Mouse (Mus musculus) spleen, postnatal 14 days (tissue): ENCODE results near the gene Mak.

Experiments
- DNase-seq, 2 experiments: peaks; one replicate each; pipeline ENCODE4 v3.0.0; 2021 to 2022; ENCODE audit warnings: low spot score in 2 of 2

The Mak gene

DNA sequence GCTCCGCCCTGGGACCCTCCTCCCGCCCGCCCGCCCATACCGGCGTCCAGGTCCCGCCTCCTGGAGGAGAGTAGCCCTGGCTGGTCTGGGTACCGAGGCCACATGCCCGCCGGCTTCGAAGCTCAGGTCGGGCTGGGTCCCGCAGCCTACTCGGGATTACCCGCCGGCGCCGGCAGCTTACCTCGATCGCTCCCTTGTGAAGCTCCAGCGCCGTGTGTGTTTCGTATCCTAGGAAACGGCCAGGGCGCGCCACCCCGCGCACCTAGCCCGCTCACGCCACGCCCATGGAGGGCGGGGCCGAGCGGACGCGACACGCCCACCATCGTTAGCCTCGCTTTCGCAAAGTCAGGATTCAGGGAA is at the start of gene Mak:
Gene Mak, minus strand, starts transcription at position 286 of the 360 bp plus-strand sequence.
- peak; percentile 18 to 31 for DNase-seq

DNA sequence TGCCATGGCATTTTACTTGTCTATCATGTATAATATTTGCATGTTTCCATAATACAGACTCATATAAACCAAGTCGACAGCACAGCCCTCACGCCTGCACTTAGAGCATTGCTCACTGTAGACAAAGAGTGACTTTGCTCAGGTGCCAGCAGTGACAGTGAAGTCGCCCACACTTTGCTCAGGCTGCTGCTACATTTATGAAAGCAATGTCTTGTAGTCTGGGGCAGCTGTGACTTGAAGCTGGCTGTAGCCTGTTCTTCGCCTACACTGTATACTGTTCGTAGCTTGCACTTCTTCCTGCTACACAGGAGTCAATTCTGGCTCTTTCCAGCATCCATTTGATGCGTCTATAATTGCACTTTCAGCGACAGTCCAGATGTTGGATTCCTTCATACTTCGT is 49.6 kb upstream of the Mak start:
- no peak for DNase-seq

DNA sequence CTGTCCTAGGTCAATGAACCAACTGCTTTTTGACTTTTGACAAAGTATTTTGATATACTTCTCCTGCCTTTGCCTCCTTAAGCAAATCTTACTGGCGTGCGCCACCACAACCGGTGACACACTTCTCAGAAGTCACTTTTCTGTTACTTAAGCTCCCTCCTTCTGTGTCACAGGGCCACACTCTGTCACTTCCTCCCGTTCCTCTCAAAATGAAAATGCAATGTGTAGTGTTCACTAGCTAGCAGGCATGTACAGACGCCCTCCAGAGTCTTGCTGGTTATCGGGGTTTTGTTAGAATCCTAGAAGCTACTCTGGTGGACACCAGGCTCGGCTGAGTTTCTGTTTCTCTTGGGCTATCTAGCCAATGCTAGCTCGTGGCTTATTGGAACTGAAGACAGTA is 48.8 kb upstream of the Mak start:
- no peak for DNase-seq

DNA sequence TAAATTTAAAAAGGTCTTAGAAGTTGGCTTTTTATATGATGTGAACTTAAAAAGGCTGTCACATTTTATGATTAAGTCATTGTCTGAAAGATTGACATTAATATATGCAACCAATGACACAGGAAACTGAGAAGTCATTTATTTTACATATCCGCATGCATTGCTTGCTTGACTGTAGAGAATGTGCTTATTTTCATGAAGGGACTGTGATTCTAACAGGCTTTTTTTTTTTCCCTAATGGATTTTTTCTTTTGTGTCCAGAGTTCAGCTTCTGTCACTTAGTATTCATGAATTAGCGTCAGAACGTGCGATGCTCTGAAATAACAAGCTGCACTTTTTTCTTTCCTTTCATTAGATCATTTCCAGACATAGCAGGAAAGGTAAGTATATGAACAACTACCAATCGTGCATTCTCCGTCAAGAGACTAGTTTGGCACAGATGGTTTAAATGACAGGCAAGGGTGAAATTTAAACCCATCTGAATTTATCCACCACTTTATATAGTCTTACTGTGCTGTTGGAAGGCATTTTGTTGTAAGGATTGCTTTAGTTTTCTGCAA is 44.2 kb upstream of the Mak start:
- no peak for DNase-seq

DNA sequence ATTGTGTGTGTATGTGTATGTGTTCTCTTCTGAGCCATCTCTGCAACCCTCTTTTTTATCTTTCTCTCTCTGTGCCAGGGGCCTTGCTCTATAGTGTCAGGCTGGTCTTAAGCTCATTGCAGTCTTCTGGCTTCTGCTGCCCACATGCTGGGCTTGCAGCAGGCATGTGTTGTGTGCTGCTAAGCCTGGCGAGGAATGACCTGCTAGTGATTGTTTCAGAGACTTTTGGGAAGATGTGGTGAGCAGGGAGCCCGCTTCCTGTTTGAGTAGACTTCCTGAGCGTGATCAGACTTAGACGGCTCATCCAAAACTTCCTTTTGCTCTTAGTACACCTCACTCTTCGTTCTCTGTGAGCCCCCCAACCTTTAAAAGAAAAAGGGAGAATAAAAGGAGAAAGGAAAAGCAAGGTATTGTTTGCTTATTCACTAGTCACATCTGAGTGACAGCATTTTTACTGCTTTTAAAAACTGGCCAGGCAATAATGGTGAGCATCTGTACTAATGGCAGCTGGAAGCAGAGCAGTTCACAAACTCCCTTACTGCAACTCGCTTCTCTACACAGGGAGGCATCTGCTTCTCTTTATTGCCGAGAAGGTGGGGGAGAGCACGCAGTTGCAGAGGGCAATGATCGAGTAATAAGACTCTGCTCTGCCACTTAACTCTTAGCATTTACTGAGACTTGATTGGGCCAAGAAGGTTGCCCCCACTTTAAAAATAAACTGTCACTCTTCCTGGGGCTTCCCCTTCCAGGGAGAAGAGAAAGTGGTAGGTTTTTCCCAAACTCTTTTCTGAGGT is 39.8 kb upstream of the Mak start:
- DNase-seq, result no peak

DNA sequence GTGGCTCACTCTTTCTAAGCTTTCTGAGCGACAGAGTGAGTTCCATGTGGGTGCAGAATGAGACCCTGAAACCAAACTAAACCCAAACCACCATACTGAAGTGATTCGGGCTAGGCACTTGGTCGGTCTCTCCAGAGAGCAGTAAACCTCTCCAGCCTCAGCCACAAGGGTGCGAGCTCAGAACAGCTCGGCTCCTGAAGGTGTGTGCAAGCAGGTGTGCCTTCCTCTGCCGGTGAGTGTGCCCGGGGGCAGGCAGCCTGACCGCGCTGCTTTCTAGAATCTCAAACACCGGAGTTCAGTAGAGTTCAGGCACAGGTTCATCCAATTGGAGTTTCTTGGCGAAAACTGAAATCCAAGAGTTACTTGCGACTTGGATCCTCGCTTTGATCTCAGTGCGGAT is 34.4 kb upstream of the Mak start, which contains the start of gene Sycp2l:
Gene Sycp2l, plus strand, starts transcription at position 368 of the 400 bp plus-strand sequence.
- DNase-seq, result no peak

DNA sequence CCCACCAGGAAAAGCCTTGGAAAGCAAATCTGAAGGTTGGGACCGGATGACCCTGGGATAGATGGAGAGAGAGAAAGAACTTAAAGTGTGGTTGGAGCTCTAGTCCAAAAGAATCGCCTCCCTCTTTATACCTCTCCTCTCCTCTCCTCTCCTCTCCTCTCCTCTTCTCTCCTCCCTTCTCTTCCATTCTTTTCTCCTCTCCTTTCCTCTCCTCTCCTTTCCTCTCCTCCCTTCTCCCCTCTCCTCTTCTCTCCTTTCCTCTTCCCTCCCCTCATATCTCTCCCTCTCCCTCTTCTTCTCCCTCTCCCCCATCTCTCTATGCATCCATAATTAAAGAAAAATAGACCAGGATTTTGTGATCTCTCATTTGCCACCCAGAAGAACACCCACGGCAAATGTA is 31.4 kb upstream of the Mak start, which contains the start of gene Gcm2:
Gene Gcm2, minus strand, starts transcription at position 101 of the 400 bp plus-strand sequence.
- no peak for DNase-seq

DNA sequence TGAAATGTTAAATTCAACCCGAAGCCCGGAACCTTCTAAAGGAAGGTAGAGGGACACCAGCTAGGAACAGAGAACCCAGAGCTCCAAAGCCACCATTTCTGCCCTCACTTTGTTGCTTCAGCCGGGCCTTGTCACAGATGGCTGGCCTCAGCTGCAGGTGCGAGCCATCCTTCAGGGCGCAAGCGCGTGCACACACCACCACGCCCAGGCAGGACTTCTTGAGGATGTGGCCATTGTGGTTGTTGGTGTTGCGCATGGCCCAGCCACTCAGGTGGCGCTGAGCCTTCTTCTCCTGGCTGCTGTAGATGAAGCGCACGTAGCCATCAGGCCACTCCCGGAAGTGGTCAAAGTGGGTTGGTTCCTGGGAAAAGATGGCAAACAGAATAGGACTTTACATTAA is 26.0 kb upstream of the Mak start:
- DNase-seq, result no peak

DNA sequence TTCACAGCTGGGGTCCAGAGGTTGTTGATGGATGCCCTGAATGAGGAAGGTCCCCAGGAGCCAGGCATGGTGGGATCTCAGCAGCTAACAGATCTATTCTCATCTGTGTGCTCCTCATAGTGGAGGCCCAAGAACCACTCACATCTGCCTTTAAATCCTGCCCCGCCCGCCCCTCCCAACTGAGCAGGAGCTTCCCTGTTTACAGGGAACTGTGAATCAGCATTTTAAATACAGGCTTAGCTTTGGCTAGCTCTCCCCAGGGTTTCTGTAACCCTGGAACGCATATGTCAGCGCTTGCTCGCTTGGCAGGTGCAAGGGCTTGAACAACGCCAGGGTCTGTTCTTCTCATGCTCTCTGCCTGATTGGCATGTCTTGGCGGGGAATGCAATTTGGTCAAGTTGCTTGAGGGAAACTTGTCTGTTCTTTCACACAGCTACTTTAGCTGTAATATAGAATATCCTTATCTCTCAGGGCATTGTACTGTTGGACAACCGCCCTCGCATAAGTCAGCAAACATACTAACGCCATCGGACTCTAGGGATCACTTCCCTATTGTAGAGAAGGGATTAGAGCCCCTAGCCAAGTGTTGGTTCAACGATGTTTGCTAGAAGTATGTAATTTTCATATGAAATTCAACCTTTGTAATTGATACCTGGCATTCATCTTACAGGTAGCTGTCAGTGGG is 24.5 kb upstream of the Mak start:
- no peak for DNase-seq

DNA sequence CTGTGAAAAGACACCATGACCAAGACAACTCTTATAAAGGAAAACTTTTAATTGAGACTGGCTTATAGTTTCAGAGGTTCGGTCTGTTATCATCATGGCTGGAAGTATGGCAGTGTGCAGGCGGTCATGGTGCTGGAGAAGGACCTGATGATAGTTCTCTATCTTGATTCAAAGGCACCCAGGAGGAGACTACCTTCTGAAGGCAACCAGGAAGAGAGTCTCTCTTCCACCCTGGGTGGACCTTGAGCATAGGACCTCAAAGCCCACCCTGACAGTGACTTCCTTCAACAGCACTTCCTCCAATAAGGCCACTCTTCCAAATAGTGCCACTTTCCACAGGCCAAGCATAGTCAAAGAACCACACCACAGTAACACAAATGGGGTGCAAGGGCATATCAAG is 20.5 kb upstream of the Mak start:
- DNase-seq, result no peak

DNA sequence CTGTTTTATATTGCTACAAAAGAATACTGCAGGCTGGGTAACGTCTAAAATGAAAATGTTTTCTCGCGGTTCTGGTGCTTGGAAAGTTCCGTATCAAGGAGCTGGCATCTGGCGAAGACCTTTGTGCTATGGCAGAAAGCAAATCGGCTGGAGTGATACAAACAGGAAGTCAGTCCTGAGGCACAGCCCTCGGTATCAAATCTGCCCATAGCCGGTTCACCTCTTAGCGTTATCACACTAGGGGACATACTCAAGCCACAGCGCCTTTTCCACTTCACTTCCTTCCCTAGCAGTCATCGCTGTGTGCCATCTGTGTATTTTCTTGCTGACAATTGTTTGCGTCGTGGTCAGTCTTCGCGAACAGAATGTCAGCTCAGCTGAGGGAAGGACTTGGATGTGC is 18.8 kb upstream of the Mak start:
- DNase-seq, result no peak

DNA sequence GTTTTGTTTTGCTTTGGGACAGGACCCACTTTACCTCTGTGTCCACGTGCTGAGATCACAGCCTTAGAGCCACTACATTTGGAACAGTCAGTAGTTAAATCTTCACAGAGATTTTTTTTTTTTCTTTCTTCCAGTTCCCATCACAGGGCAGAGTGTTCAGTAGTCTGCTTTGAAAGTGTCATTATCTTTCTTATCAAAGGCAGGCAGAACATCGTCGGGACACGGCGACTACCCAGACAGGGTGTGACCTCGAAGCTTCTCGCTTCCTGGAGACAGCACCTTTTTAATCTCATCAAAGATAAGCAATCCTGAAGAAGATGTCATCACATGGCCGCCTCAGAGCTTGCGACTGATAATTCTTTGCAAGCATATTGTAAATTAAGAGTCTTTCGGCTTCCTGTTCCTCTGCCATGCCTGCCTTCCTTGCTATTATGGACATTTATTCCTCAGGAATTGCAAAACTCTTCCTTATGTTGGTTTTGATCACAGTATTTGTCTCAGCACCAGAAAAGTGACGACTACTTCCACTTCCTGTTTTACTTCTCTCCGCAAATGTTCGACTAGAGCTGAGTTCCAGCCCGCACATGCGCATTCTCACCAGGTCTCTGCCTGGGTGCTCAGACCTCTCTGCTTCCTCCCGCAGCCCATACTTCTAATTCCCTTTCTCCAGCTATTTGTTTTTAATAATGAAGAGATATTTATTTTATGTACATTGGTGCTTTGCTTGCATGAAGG is 18.0 kb upstream of the Mak start:
- DNase-seq, result peak; percentile 32 to 36

DNA sequence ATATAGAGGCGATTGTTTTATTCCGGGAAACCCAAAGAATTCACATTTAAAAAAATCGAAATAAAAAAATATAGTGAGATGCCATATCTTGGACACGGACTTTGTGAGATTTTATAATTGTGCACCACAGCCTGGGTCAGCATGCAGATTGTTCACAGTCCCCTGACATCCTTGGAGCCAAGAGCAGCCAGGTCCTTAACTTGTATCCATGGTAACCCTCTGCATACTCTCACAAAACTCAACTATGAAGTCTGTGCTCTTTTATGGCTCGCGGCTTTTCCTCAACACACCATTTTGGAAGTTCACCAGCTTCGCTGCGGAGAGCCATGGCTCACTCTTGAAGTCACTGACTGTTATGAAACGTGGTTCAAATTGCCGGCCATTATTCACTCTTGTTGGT is 14.7 kb upstream of the Mak start:
- no peak for DNase-seq

DNA sequence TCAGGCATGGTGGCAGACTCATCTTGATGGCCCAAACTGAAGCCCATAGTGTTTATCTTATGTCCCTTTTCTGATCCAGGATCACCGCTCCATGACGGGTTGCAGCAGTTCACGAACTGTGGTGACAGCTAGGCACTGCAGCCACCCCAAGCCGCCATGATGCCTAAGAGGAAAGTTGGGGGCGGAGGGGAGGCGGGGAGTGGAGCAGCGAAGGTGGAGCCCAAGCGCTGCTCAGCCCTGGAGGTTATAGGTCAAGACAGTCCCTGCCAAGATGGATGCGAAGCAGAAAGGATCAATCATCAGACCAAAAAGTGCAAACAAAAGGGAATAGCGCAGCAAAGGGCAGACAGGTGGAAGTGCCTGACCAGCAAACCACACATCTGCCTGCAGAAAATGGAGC is 11.8 kb upstream of the Mak start:
- no peak for DNase-seq

DNA sequence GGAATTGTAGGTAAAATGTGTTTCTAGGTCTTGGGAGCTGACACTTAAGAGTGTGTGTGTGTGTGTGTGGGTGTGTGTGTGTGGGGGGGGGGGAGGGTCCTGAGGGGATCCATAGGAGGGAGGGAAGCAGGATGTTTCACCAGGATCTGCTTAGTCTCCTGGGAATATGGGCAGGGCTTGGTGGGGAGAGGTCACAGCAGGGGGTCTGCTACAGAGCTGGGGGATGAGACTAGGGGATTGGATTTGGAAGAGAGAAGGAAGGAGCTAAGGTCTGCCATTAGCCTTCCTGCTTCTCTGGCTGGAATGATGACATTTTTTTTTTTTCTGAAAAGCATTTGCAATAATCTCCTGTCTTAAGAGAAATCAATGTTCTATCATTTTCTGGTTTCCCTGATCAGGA is 9.2 kb upstream of the Mak start:
- DNase-seq, result no peak

DNA sequence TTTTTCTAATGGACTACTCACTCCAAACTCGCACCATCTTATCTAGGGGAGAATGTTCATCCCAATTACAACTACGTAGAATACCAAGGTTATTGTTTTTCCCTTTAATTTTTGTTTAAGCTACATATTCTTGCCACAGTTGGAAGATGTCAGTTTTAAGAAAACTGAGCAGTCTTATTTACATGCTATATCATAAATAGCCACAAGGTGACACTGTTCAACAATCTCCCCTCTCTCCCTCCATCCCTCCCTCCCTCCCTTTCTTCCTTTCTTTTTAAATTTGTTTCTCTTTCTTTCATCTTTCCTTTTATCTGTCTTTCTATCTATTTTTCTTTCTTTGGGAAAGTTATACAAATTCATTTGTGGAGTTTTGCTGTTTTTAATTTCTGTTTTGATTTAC is 5.6 kb upstream of the Mak start:
- DNase-seq, result no peak

DNA sequence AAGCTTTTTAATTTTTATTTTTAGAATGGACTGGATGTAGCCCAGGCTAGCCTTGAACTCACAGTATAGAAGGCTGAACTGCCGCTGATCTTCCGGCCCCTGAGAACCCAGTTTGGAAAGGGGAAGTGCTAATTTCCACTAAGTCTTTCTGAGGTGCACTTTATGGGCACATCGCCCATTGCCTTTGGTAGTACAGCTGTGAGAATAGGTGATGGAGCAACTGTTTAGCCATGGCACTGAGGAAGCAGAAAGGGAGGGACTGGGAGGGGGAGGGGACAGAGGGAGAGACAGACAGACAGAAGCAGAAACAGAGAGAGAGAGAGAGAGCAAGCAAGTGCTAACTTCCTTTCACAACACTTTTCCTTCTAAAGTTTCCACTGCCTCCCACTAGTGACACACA is 5.0 kb upstream of the Mak start:
- no peak for DNase-seq

DNA sequence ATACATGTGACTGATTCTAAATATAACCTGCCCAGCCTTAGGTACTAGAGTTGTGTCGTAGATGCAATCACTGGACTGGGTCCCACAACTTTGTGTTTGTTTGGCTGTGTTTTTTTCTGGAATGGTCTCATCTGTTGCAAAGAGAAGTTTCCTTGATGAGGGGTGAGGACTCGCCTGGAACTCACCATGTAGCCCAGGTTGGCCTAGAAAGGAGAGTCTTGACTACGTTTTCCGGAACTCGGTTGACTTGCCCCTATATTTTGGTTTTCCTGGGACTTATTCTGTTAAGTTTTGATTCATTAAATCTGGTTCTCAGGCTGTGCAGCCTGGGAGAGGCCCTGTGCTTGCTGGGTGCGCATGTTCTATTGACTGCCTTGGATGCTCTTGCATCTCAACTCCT is 1.2 kb upstream of the Mak start:
- no peak for DNase-seq

DNA sequence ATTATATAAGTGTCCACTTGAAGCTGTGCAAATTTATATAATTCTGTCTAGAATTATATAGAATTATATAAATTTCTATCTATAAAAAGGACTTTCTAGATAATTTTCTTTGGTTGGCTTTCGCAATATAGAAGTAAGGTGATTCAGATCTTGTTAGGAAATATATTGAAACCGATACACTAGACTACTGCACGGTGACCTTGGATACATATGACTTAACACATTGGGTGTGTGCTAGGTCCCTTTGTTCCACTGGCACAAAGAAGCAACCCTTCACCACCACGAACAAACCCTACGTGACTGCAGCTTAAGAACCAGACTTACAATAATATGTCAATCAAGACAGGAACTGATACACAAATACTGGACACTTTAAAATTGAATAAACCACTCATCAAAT is 353 bp upstream of the Mak start:
- no peak for DNase-seq

DNA sequence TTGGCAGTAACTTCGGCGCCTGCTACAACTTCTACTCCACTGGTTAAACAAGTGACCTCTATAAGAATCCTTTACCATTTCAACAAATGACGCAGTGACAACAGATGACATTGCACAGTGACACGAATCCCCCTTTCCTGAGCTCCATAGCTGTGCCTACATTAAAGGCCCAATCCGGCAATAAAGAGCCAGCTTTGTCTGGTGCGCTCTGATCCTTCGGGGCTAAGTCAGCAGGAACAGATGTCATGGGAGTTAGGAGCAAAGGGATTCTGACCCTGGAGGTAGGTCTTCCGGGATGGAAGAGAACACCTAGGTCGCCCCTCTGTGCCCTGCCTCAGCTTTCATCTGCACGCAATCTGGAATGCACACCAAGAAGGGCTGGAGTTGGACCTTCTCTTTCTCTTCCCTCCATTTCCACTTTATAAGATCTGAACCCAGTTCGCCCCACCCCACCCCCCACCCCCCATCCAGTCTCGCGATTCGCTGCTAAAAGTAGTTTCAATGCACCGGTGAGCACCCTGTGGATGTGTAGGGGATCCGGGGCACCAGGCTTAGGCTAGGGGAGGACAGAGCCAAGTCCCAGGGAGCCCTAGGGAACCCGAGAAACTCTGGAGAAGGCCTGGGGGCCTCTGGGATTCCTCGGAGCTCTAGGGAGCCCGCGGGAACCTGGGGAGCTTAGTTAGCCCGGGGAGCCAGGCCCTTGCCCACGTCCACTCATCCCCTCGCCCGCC is 651 bp downstream of the Mak start:
- no peak for DNase-seq

DNA sequence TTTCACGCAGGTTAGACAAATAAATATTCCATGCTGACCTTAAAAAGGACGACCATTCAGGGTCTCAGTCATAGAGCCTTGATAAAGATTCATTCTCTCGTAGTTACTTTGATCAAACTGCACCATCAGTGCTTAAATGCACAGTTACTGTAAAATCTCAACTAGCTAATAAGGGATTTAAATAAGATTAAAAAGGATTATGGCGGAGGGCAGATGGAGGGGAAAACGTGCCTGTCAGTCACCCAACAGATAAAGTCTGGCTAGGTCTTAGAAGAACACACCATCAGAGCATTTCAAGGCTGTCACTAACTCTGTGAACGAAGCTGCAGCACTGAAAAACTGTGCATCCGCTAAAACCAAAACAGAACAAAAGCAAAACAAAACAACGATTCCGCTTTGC is 1.6 kb downstream of the Mak start:
- DNase-seq, result no peak

DNA sequence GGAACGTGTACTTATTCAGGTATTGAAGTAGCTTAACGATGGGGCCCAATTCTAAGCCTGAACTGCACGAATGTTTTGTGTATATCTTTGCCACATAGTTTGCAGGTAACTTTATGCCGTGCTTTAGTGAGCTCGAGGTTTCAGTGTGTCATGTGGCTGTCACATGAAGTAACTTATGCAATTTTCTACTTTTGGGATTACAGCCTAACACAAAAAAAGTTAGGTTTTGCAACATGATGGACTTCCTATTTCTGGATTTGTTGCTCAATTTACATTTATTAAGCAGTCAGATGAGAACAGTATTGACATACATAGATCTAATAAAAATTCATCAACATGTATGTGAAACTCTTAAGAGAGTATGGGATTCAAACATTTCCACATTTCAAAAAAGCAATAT is 5.7 kb downstream of the Mak start:
- no peak for DNase-seq
